Mouse (Mus musculus): Measurements from ENCODE around the gene Slc25a19. TPM values are rescaled to one million over a fixed set of nuclear protein-coding genes. Genes with fewer than 3 reads are reported as not detected.

Gene Slc25a19
- total RNA-seq, 2 experiments from 2014 or later: 55.2 to 60.6 TPM

GRCm38 (mm10) chr11:115642705-115643104 is 14.6 kb upstream of the Slc25a19 start:
- no peak for DNase-seq (ENCODE audit: low spot score in 2 of 2)

GRCm38 (mm10) chr11:115641664-115642036 is 13.6 kb upstream of the Slc25a19 start:
- DNase-seq (ENCODE audit: low spot score in 2 of 2): no peak

- peak; percentile 26 to 30 for DNase-seq (ENCODE audit: low spot score in 2 of 2)
Observed at GRCm38 (mm10) chr11:115640978-115641663, 13.0 kb upstream of the Slc25a19 start.

GRCm38 (mm10) chr11:115640311-115640828 is 12.3 kb upstream of the Slc25a19 start:
- DNase-seq (ENCODE audit: low spot score in 2 of 2): no peak

- DNase-seq (ENCODE audit: low spot score in 2 of 2): no peak
Observed at GRCm38 (mm10) chr11:115639540-115639939, 11.4 kb upstream of the Slc25a19 start.

- no peak for DNase-seq (ENCODE audit: low spot score in 2 of 2)
Observed at GRCm38 (mm10) chr11:115638498-115639409, 10.7 kb upstream of the Slc25a19 start.

GRCm38 (mm10) chr11:115636960-115637359 is 8.9 kb upstream of the Slc25a19 start:
- no peak for DNase-seq (ENCODE audit: low spot score in 2 of 2)

- DNase-seq (ENCODE audit: low spot score in 2 of 2): no peak
Observed at GRCm38 (mm10) chr11:115635484-115635883, 7.4 kb upstream of the Slc25a19 start.

- no peak for DNase-seq (ENCODE audit: low spot score in 2 of 2)
Observed at GRCm38 (mm10) chr11:115635041-115635440, 6.9 kb upstream of the Slc25a19 start.

GRCm38 (mm10) chr11:115634109-115634508 is 6.0 kb upstream of the Slc25a19 start:
- DNase-seq (ENCODE audit: low spot score in 2 of 2): no peak

- no peak for DNase-seq (ENCODE audit: low spot score in 2 of 2)
Observed at GRCm38 (mm10) chr11:115632862-115633261, 4.8 kb upstream of the Slc25a19 start.

GRCm38 (mm10) chr11:115632247-115632646 is 4.2 kb upstream of the Slc25a19 start:
- DNase-seq (ENCODE audit: low spot score in 2 of 2): no peak

GRCm38 (mm10) chr11:115631505-115631890 is 3.4 kb upstream of the Slc25a19 start:
- peak in 1 of 2 experiments; percentile 42 for DNase-seq (ENCODE audit: low spot score in 2 of 2)

- DNase-seq (ENCODE audit: low spot score in 2 of 2): no peak
Observed at GRCm38 (mm10) chr11:115630532-115631504, 2.7 kb upstream of the Slc25a19 start.

- no peak for DNase-seq (ENCODE audit: low spot score in 2 of 2)
Observed at GRCm38 (mm10) chr11:115629734-115630531, 1.8 kb upstream of the Slc25a19 start.

GRCm38 (mm10) chr11:115628465-115629101 is 488 bp upstream of the Slc25a19 start:
- DNase-seq (ENCODE audit: low spot score in 2 of 2): no peak

- DNase-seq (ENCODE audit: low spot score in 2 of 2): no peak
Observed at GRCm38 (mm10) chr11:115626824-115627616, 1.1 kb downstream of the Slc25a19 start.

- DNase-seq (ENCODE audit: low spot score in 2 of 2): no peak
Observed at GRCm38 (mm10) chr11:115625877-115626276, 2.2 kb downstream of the Slc25a19 start.
